Mouse (Mus musculus) lung, embryonic 15.5 days (tissue): ENCODE results near the gene Nostrin. TPM values are rescaled to one million over a fixed set of nuclear protein-coding genes. Genes with fewer than 3 reads are reported as not detected.

Experiments used
- ATAC-seq: fragments of 200-750 bp; cut with Nextera tagmentation; 2 replicates; pipeline ENCODE4 v1.8.0; 2017; ENCODE audit warnings: moderate number of reproducible peaks, borderline replicate concordance; ENCODE audit not compliant: low FRiP score, low TSS enrichment; ENCODE audit errors: extremely low read depth
- H3K27ac ChIP-seq: fragments of 300-500 bp; sonication (generic); 2 replicates; pipeline ENCODE4 v1.5.1; 2015; ENCODE audit warnings: moderate library complexity, mild to moderate bottlenecking, inconsistent platforms
- H3K27me3 ChIP-seq: fragments of 300-500 bp; sonication (generic); 2 replicates; pipeline ENCODE4 v1.6.1; 2015; ENCODE audit warnings: inconsistent platforms
- H3K36me3 ChIP-seq: fragments of 300-500 bp; sonication (generic); 2 replicates; pipeline ENCODE4 v1.6.1; 2015; ENCODE audit warnings: inconsistent platforms
- H3K4me1 ChIP-seq: fragments of 300-500 bp; sonication (generic); 2 replicates; pipeline ENCODE4 v1.6.1; 2015; ENCODE audit warnings: inconsistent platforms
- H3K4me2 ChIP-seq: fragments of 300-500 bp; sonication (generic); 2 replicates; pipeline ENCODE4 v1.6.1; 2015; ENCODE audit warnings: inconsistent platforms, mild to moderate bottlenecking, moderate library complexity
- H3K4me3 ChIP-seq: fragments of 300-500 bp; sonication (generic); 2 replicates; pipeline ENCODE4 v1.5.1; 2015; ENCODE audit warnings: mild to moderate bottlenecking, inconsistent platforms
- H3K9ac ChIP-seq: fragments of 300-500 bp; sonication (generic); 2 replicates; pipeline ENCODE4 v1.6.1; 2015; ENCODE audit warnings: inconsistent platforms
- H3K9me3 ChIP-seq: fragments of 300-500 bp; sonication (generic); 2 replicates; pipeline ENCODE4 v1.6.1; 2016; ENCODE audit warnings: inconsistent platforms
- WGBS: fragments of 180-500 bp; shearing (Covaris S2); methylation state at CpG from one replicate; pipeline ENCODE4 v1.1.7; 2015; 5-methylcytosine and 5-hydroxymethylcytosine counted together
- polyA plus RNA-seq: library from polyadenylated mRNA; unstranded; fragments of >200 nt; fragmentation: Nextera tagmentation; extraction: Ambion mirVana; gene quantifications from 2 replicates; pipeline ENCODE4 v1.2.1, GENCODE M21; 2015

Nostrin gene
- polyA plus RNA-seq, 1 experiment from 2014 or later: 16.3 TPM

- no peak for ATAC-seq
- Histone ChIP-seq H3K9ac (no peak overlapping the region), H3K4me2 (no peak overlapping the region), H3K4me1 (peaks cover 18% of the 10 kb centered on the region), H3K27ac (no peak overlapping the region), H3K27me3 (no peaks in the 10 kb centered on the region), H3K4me3 (no peak overlapping the region), H3K36me3 (0 out of 2 replicates have a peak, but pooled peaks cover 6% of the 10 kb centered on the region), H3K9me3 (no peaks in the 10 kb centered on the region)
- WGBS: 90% methylated on average over 5 of the region's 5 CpGs
These were observed 23.0 kb upstream of the Nostrin start for GRCm38 (mm10) chr2:69112609-69113008.

- WGBS: 46% methylated on average over 10 of the region's 10 CpGs
- Histone ChIP-seq H3K27me3 (no peaks in the 10 kb centered on the region), H3K4me2 (no peak overlapping the region), H3K36me3 (0 out of 2 replicates have a peak, but pooled peaks cover 6% of the 10 kb centered on the region), H3K4me3 (no peak overlapping the region), H3K4me1 (peaks cover 16% of the 10 kb centered on the region), H3K9ac (no peak overlapping the region), H3K27ac (peak overlapping the region; percentile 9; the same call in 1 of the 2 replicates), H3K9me3 (no peaks in the 10 kb centered on the region)
- peak; percentile 74; the same call in 1 of the 2 replicates for ATAC-seq
These were observed 21.6 kb upstream of the Nostrin start for GRCm38 (mm10) chr2:69113829-69114547.

GRCm38 (mm10) chr2:69115921-69116320 is 19.7 kb upstream of the Nostrin start:
- 79% methylated on average over 3 of the region's 3 CpGs for WGBS
- H3K4me2 ChIP-seq: no peak overlapping the region
- H3K4me3 ChIP-seq: no peak overlapping the region
- 0 out of 2 replicates have a peak, but pooled peaks cover 6% of the 10 kb centered on the region for H3K36me3 ChIP-seq
- no peak for ATAC-seq
- H3K9me3 ChIP-seq: no peaks in the 10 kb centered on the region
- H3K27me3 ChIP-seq: no peaks in the 10 kb centered on the region
- H3K9ac ChIP-seq: no peak overlapping the region
- H3K27ac ChIP-seq: no peak overlapping the region
- H3K4me1 ChIP-seq: peaks cover 7% of the 10 kb centered on the region

GRCm38 (mm10) chr2:69116767-69117166 is 18.8 kb upstream of the Nostrin start:
- no peak overlapping the region for H3K4me2 ChIP-seq
- no peak overlapping the region for H3K9ac ChIP-seq
- 0 out of 2 replicates have a peak, but pooled peaks cover 6% of the 10 kb centered on the region for H3K36me3 ChIP-seq
- H3K4me1 ChIP-seq: peaks cover 7% of the 10 kb centered on the region
- no peak for ATAC-seq
- no peaks in the 10 kb centered on the region for H3K9me3 ChIP-seq
- no peak overlapping the region for H3K4me3 ChIP-seq
- H3K27ac ChIP-seq: no peak overlapping the region
- H3K27me3 ChIP-seq: no peaks in the 10 kb centered on the region
- 52% methylated on average over 4 of the region's 4 CpGs for WGBS

GRCm38 (mm10) chr2:69118994-69119393 is 16.6 kb upstream of the Nostrin start:
- Histone ChIP-seq H3K36me3 (0 out of 2 replicates have a peak, but pooled peaks cover 6% of the 10 kb centered on the region), H3K27me3 (no peaks in the 10 kb centered on the region), H3K9me3 (no peaks in the 10 kb centered on the region), H3K27ac (no peak overlapping the region), H3K9ac (no peak overlapping the region), H3K4me3 (no peak overlapping the region), H3K4me1 (no peaks in the 10 kb centered on the region), H3K4me2 (no peak overlapping the region)
- 70% methylated on average over 1 of the region's 1 CpGs for WGBS
- ATAC-seq: no peak

- Histone ChIP-seq H3K4me3 (no peak overlapping the region), H3K36me3 (0 out of 2 replicates have a peak, but pooled peaks cover 6% of the 10 kb centered on the region), H3K4me1 (no peaks in the 10 kb centered on the region), H3K9me3 (no peaks in the 10 kb centered on the region), H3K27me3 (no peaks in the 10 kb centered on the region), H3K27ac (no peak overlapping the region), H3K4me2 (no peak overlapping the region), H3K9ac (no peak overlapping the region)
- no peak for ATAC-seq
- WGBS: 31% methylated on average over 2 of the region's 2 CpGs
These were observed 15.9 kb upstream of the Nostrin start for GRCm38 (mm10) chr2:69119718-69120117.

- Histone ChIP-seq H3K36me3 (no peaks in the 10 kb centered on the region), H3K27me3 (no peaks in the 10 kb centered on the region), H3K27ac (no peak overlapping the region), H3K4me1 (no peaks in the 10 kb centered on the region), H3K9me3 (no peaks in the 10 kb centered on the region), H3K4me2 (no peak overlapping the region), H3K4me3 (no peak overlapping the region), H3K9ac (no peak overlapping the region)
- WGBS: 83% methylated on average over 4 of the region's 4 CpGs
- no peak for ATAC-seq
These were observed 13.9 kb upstream of the Nostrin start for GRCm38 (mm10) chr2:69121681-69122080.

GRCm38 (mm10) chr2:69125425-69125824 is 10.2 kb upstream of the Nostrin start:
- Histone ChIP-seq H3K27ac (no peak overlapping the region), H3K4me2 (no peak overlapping the region), H3K27me3 (no peaks in the 10 kb centered on the region), H3K4me1 (peaks cover 19% of the 10 kb centered on the region), H3K9ac (no peak overlapping the region), H3K9me3 (no peaks in the 10 kb centered on the region), H3K36me3 (no peaks in the 10 kb centered on the region), H3K4me3 (no peak overlapping the region)
- WGBS: 75% methylated on average over 3 of the region's 3 CpGs
- ATAC-seq: no peak

- Histone ChIP-seq H3K4me2 (no peak overlapping the region), H3K27me3 (no peaks in the 10 kb centered on the region)
- no peak for ATAC-seq
These were observed 7.3 kb upstream of the Nostrin start for GRCm38 (mm10) chr2:69128321-69128720.

GRCm38 (mm10) chr2:69128921-69129395 is 6.6 kb upstream of the Nostrin start:
- Histone ChIP-seq H3K4me1 (peaks cover 19% of the 10 kb centered on the region), H3K36me3 (no peaks in the 10 kb centered on the region), H3K9ac (no peak overlapping the region), H3K27ac (peak overlapping the region; percentile 86), H3K4me3 (no peak overlapping the region), H3K27me3 (no peaks in the 10 kb centered on the region), H3K4me2 (peak overlapping the region; percentile 30; the same call in 1 of the 2 replicates), H3K9me3 (no peaks in the 10 kb centered on the region)
- WGBS: 38% methylated on average over 10 of the region's 10 CpGs
- ATAC-seq: peak; percentile 72; the same call in 1 of the 2 replicates

More at GRCm38 (mm10) chr2:69128321-69128720, 7.3 kb upstream of the Nostrin start:
- Histone ChIP-seq H3K9ac (no peak overlapping the region), H3K36me3 (no peaks in the 10 kb centered on the region), H3K4me3 (no peak overlapping the region), H3K27ac (peak overlapping the region; percentile 51), H3K4me1 (peaks cover 19% of the 10 kb centered on the region), H3K9me3 (no peaks in the 10 kb centered on the region)
- 80% methylated on average over 7 of the region's 7 CpGs for WGBS

- no peak overlapping the region for H3K9ac ChIP-seq
- H3K36me3 ChIP-seq: no peaks in the 10 kb centered on the region
- peaks cover 19% of the 10 kb centered on the region for H3K4me1 ChIP-seq
- no peak overlapping the region for H3K4me3 ChIP-seq
- WGBS: 46% methylated on average over 7 of the region's 7 CpGs
- peak overlapping the region; percentile 86 for H3K27ac ChIP-seq
- peak overlapping the region; percentile 30; the same call in 1 of the 2 replicates for H3K4me2 ChIP-seq
- H3K9me3 ChIP-seq: no peaks in the 10 kb centered on the region
- H3K27me3 ChIP-seq: no peaks in the 10 kb centered on the region
- ATAC-seq: peak; percentile 53; the same call in 1 of the 2 replicates
These were observed 6.0 kb upstream of the Nostrin start for GRCm38 (mm10) chr2:69129425-69130210.

GRCm38 (mm10) chr2:69132046-69132445 is 3.6 kb upstream of the Nostrin start:
- Histone ChIP-seq H3K4me1 (peaks cover 37% of the 10 kb centered on the region), H3K9ac (no peak overlapping the region), H3K4me3 (no peak overlapping the region), H3K27ac (no peak overlapping the region), H3K27me3 (no peaks in the 10 kb centered on the region), H3K4me2 (no peak overlapping the region), H3K36me3 (no peaks in the 10 kb centered on the region), H3K9me3 (no peaks in the 10 kb centered on the region)
- 53% methylated on average over 3 of the region's 3 CpGs for WGBS
- ATAC-seq: no peak
